Mouse (Mus musculus): ENCODE measurements at regions not wholly inside any gene's neighbourhood (a gene's known extent, or its start where the extent isn't known, plus 50 kb on each side); places are given as distances from the start of the nearest gene placed in this dataset.

DNA sequence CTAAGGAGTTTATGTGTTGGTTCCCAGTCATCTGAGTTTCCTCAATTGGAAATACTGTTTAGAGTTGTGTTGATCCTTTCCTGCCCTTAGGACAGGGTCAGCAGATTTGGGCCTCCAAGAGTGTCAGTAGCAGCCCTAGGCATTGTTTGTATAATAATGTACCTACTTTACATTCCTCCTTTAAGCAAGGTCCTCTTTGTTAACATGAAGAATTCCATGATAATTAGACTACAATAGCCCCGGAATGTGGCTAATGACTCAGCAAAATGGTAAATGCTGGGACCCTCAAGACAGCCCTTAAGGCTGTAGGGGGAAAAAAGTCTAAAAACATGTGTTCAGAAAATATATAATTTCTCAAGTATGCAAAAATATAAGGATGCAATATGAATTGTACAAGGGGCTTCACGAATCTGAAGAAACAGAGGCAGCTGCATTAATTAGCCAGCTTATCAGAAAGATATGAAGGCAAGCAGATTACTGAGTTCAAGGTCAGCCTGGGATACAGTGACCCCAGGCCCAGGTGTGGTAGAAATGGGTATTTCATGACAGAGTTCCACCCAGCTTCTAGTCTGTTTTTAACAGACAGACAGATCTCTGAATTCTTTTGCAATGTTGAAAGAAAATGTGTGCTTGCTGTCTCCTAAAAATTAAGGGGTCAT is 80.1 kb upstream of the Ptprk start:
- no peak for DNase-seq (ENCODE audit: low read depth, low spot score)

GRCm38 (mm10) chr10:27995035-27995399 is 79.6 kb upstream of the Ptprk start:
- DNase-seq (ENCODE audit: low read depth, low spot score): no peak

DNA sequence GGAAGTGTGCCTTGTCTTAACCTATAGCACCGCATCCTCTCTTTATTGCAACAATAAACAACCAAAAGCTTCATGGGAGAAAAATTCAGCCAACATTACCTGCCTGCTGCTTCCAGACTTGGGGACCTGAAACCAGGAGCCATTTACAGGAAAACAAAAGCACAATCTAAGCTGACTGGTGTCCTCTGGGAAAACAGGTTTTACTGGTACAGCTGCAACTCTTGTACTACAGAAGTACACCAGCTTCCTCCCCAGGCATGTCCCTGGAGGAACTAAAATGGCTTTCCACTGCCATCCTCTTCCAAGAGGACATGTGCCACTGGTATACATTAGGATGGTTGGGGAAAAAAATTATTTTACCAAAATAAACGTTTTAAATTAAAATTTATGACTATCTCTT is 63.9 kb upstream of the Ptprk start:
- no peak for DNase-seq (ENCODE audit: low read depth, low spot score)

DNA sequence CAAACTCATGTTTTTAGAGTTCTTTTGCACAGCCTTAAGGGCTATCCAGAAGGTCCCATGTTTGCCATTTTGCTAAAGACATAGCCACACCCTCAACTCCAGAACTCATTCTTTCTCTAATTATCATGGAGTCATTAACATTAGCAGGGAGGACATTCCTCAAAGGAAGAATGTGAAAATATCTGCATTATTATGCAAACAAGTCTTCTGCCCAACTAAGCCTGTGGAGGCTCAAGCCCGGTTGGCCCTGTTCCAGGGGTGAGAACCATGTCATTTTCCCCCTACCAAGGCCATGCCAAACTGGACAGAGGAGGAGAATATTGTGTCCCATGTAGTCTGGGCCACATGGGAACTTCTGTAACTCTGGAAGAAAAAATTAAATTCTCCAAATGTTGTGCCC is 62.5 kb upstream of the Ptprk start:
- no peak for DNase-seq (ENCODE audit: low read depth, low spot score)

GRCm38 (mm10) chr10:28013401-28013800 is 61.2 kb upstream of the Ptprk start:
- DNase-seq (ENCODE audit: low read depth, low spot score): no peak

DNA sequence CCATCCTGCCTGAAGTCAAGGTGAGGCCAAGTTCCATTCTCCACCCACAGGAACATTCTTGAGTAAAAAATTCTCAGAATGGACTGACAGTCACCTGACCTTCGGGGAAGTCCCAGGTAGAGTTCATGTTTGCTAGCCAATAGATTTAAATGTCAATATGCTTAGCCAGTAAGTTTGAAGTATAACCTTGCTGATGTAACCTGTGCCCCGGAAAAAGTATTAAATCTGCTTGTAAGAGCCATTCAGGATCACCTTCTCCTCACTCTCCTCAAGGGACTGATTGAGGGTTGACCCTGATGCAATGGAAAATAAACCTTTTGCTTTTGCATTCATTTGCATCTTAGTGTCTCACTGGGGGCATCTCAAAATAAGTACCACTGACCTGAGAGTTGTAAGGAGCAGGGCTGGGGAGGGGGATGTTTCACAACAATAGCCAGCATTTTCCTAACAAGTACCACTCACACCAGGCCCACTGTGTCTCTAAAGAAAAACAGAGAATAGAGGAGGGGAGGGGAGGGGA is 60.3 kb upstream of the Ptprk start:
- no peak for DNase-seq (ENCODE audit: low read depth, low spot score)
